Mouse (Mus musculus) natural killer cell, adult 2 months (primary cell): ENCODE results near the gene Lsm14a.
"Not testable (repeated sequence)": the region's sequence is repeated elsewhere in the genome, so short reads cannot be mapped to it uniquely, and the experiment has no call there.

ENCODE experiments used
- DNase-seq, 2 experiments: peaks; one replicate each; pipeline ENCODE4 v3.0.0; 2022; ENCODE audit warnings: low spot score in 2 of 2

Gene Lsm14a

DNA sequence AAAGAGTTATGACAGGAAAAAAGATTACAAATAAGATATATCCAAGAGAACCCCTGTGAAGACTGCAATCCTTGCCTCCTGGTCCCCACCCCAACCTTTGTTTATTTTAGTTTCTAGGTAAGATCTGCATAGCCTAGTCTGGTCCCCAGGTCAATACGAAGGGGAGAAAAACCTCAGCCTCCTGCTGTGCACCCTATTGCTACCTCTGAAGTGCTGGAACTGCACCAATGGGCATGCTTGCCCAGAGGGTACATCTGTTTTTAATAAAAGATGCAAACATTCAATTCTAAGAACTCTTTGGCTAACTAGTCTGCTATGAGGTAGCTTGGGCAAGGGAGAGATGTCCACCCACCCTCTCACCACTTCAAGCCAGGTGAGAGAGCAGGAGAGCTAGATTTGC, 19.2 kb downstream of the Lsm14a start:
- no peak for DNase-seq

DNA sequence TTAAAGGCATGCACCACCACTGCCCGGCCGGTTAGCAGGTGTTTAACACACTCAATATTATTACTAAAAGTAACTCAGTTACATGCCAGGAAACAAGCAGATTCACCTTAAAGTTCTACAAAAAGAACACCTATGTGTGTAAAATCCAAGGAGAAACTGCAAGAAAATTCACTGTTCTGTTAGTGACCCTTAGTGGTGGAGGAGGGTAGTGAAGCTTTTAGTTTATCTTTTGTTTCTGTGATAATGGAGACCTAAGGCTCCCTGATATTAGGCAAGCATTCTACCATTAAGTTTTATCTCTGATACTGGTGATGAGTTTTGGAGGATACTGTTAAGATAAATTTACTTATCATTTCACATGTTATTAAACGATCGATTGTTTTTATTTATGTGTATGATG, 37.5 kb downstream of the Lsm14a start:
- no peak for DNase-seq

DNA sequence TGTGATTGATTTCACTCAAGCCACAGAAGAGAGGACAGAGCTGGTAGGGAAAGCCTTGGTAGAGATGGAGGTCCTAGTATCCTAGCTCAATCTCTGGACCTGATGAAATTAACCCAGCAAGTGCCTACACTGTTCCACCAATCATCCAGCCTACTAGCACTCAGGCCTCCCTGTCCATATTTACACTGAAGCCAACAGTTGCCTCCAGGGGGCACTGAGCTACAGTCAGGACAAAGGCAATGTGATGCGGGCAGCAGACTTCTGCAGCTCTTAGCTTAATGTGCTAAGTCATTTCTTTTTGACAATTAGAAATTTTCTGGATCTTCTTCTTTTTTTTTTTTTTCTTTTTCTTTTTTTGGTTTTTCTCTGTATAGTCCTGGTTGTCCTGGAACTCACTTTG, 41.1 kb downstream of the Lsm14a start:
- no peak for DNase-seq

DNA sequence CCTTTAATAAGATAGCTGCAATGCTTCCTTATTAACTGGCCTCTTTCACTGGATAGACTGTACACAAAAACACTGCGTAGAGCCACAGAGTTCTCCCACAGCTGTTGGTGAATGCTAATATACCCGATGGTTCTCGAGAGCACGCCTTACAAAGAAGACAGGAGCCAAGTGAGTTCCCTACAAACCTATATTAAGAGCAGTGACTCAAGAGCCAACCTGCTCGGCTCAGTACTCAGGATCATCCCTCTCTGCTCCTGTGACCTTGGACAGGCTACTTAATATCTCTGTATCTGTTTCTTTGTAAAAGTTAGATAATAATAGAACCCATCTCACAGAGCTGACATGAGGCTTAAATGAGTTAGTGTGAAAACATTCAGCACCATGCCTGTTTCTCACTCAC, 42.9 kb downstream of the Lsm14a start:
- no peak for DNase-seq

DNA sequence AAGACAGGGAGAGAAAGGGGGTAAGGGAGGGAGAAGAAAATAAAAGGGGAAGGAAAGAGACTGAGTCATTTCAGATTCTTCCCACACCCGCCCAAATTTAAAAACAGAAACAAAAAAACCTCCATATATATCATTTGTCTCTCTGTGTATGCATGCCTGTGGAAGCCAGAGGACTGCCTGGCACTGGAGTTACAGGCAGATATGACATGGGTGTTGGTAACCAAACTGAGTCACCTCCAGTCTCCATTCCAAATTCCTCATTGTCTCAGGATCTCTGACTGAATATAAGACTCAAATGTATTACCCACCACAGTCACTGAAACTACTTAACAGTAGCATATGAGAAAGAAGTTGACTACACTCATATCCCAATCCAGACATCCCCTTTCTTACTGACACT, 45.1 kb downstream of the Lsm14a start:
- no peak for DNase-seq

DNA sequence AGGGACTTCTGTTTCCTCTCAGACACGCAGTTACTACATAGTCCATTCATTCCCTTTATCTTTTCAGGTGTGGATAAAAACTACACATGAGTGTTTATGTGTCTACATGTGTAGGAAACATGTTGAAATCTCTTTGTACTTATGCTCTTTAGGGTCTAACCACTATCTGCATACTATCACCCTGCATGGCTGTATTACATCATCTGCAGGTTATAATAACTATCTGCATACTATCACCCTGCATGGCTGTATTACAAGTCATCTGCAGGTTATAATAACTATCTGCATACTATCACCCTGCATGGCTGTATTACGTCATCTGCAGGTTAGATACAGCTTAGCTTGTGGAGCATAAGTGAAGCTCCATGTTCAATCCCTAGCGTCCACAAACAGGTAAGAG, 46.1 kb downstream of the Lsm14a start:
- DNase-seq, result no peak

DNA sequence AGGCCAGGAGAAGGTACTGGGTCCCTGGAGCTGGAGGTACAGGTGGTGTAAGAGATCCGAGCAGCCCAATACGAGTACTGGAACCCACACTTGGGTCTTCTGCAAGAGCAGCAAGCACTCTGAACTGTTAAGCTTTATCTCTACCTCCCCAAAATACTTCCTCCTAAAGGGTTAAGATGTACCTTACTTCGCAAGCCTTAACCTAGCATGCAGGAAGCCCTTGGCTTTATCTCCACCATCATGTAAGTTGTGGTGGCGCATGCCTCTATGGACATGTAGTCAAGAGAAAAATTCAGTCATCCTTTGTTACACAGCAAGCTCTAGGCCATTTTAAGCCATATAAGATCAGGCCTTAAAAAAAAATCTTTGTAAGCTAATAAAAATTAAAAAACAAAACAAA, 46.6 kb downstream of the Lsm14a start:
- DNase-seq, result no peak

DNA sequence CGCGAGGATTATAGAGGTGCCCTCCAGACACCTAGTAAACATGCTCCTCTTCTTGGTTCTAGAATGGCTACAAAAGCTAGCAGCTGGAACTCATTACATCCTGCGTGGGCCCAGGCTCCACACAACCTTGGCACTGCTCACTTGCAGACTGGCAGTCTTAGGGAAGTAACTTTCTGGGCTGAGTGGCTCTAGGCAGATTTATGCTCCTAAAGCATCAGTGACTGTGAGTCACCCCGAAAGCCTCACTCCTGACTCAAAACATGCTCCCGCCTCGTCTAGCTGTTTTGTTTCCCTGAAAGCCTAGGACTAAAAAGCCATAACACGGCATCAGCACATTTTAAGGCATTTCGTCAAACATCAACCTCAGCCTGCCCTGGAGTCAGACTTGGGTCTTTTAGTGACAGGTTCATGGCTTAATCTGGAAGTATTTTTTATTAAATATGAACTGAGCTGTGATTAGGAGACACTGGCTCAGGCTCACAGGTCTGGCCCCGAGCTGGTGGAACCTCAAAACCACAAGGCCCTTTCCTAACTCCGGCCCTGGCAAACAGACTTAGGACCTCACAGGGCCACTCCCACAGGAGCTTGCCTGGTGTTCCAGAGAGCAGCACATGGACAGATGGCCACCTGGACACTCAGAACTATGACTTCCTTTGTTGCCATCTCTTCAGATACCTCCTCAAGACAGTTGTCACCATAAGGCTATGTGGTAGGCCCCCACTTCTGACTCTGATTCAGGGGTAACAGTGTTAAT, 50.9 kb downstream of the Lsm14a start:
- no peak for DNase-seq

DNA sequence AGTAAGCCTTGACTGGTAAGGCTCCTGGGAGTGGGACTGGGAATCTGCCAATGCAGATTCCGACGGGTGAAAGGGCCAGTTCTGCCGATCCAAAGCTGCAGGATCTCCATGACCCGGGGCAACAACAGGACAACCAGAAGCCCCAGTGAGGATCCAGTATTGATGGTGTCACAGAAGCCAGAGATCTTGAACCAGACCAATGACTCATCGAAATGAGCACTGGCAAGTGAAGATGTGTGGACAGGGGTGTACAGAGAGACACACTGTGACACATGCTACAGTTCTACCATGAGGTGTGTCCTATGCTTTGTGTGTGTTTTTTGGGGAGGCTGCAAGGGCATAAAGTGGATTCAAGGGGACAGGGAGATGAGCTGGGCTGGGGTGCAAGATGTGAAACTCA, 52.3 kb downstream of the Lsm14a start:
- no peak for DNase-seq

DNA sequence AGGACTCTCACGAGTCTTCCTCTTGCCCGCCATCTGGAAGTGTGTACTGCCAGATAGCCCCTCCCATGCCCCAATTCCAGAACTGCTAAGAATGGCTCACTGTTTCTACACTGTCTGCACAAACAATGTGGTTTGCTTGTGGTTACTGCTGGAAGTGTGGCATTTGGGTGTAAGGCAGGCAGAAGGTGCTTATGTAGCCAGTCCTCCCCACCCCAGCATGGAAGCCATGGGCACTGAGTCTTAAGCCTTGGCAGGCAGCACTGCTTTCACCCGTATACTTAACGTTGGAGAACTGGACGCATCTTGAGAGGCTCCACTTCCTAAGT, 54.0 kb downstream of the Lsm14a start:
- no peak for DNase-seq

DNA sequence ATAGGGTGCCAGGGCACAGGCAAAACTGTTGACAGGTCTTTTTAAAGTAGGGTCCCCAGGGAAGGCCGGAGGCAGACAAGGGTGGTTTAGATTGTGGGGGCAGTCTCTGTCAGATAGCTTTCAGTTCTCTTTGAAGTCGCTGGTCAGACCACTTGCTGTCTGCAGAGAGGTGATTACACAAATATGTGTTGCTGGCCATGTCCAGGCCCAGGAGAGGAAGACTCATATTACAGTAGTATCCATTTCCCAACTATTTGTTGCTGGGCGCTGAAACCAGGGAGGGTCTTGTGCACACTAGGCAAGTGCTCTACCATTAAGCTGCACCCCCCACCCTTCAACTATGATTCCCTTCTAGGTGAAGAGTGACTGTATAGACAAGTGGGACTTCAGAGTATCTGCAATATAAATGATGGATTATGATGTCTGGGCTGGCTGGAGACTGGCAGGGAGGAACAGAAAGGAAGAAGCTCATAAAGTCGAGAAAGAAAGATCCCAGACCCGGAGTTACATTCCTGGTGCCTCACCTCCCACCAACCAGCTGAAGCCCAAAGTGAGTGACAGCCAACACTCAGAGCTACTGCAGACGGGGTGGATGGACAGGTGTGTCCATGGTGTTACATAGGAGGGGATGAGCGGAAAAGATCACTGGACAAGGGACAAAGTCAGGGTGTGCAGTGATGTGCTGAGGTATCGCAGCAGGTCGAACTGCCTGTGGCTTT, 54.5 kb downstream of the Lsm14a start:
- no peak for DNase-seq

DNA sequence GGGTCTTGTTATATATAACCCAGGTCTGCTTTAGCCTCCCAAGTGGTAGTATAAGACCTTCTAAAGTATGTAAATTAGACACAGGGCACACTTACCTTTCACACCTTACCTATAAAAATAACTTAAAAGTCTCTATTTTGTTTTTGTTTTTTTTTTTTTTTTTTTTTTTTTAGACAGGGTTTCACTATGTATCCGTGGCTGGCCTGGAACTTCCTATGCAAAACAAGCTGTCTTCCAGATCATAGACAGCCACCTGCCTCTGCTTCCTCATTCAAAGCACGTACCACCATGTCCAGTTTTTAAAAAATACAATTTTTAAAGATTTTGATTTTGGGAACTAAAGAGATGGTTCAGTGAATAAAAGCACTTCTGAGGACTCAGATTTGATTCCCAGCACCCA, 55.8 kb downstream of the Lsm14a start:
- no peak for DNase-seq

DNA sequence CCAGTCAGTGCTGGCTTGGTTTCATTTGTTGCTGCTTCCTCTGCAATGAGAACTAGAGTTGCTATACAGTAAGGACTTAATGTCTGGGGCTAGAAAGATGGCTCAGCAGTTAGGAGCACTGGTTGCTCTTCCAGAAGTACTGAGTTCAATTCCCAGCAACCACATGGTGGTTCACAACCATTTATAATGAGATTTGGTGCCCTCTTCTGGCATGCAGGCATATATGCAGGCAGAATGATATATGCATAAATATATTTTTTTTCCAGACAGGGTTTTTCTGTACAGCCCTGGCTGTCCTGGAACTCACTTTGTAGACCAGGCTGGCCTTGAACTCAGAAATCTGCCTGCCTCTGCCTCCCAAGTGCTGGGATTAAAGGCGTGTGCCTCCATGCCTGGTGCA, 56.6 kb downstream of the Lsm14a start:
- DNase-seq, result not testable (repeated sequence)

DNA sequence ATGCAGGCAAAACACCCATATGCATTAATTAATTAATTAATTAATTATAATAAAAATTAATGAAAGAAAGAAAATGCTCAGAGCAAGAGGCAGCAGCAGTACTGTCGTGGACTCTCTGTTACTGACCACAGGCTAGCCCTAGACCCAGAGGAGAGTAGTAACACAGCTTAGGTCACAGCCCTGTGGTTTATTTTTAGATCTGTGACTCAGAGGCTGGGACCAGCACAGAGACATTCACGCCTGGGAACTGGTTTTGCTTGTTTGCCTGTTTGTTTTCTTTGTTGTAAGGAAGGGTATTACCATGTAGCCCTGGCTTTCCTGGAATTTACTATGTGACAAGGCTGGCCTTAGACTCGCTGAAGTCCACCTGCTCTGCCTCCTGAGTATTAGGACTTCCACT, 65.6 kb downstream of the Lsm14a start:
- DNase-seq, result no peak

DNA sequence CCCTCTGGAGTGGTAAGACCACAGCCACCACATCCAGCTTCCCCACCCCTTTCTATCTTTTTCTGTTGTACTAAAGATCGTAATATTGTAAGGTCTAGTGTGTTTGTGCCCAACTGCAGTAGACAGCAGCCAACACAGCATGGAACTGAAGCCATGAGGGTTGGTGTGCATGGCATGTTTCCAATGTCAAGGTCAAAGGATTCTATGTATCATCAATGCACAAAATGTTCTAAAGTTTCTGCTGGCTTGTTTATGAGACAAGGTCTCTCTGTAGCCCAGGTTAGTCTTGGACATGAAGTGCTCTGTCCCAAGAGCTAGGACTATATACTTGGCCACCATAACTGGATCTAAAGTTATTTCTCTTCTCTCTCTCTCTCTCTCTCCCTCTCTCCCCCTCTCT, 68.3 kb downstream of the Lsm14a start:
- no peak for DNase-seq

DNA sequence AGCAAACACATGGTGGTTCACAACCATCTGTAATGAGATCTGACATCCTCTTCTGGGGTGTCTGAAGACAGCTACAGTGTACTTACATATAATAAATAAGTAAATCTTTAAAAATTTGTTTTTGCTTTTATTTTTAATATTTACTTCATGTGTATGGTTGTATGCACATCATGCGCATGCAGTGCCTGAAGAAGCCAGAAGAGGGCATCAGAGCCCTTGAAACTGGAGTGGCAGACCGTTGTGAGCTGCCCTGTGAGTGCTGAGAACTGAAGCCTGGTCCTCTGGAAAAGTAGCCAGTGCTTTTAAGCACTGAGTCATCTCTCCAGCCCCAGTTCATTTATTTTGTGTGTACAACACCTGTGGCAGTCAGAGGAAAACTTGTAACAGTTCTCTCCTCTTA, 69.1 kb downstream of the Lsm14a start:
- no peak for DNase-seq

DNA sequence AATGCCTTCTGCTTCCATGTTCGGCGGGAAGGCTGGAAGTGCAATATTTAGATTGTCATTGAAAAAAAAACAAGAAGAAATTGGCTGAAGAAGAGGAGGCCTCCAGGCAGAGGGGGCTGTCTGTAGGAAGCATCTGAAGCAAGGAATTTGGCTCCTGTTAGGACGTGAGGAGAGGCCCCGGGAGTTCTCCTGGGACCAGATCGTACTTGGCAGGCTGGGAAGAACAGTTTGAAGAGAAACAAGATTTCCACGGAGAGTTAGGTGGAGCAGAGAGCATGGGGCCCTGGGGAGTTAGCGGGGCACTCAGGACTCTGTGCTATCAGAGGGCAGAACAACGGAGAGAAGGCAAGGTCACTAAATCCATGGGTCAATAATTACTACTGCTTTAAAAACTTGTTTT, 69.8 kb downstream of the Lsm14a start:
- DNase-seq, result no peak

DNA sequence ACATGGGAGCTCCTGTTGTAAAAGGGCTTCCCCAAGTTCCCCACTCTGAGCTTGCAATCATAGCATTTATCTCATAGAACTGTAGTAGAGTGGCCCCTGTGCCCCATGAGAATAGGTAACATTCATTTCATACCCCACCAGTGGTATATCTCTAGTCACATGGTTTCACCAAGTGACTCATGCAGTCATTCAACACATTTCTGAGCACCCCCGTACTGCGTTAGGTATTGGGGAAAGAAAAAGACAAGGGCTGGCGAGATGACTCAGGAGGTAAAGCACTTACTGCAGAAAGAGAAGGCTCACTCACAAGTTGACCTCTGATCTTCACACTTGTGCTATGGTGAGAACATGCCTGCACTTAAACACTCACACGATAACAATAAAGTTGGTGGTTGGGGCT, 71.2 kb downstream of the Lsm14a start:
- peak; percentile 34 to 70 for DNase-seq

DNA sequence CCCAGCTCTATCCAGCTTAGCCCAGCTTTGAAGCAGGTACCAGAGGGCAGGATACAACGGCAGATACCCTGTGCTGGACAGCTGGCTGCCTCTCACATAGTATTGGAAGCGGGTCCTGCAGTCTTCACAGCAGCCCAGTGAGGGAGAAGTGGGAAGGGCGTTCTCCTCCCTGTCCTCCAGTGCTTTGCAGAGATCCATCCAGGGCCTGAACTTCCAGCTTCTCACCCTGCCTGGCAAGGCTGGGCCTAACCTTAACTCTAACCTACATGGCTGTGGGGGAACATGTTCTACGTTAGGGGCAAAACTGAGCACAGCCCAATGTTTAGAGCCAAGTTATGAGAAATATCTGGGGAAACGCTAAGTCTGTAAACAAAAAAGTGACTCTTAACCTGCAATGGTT, 72.0 kb downstream of the Lsm14a start:
- no peak for DNase-seq

DNA sequence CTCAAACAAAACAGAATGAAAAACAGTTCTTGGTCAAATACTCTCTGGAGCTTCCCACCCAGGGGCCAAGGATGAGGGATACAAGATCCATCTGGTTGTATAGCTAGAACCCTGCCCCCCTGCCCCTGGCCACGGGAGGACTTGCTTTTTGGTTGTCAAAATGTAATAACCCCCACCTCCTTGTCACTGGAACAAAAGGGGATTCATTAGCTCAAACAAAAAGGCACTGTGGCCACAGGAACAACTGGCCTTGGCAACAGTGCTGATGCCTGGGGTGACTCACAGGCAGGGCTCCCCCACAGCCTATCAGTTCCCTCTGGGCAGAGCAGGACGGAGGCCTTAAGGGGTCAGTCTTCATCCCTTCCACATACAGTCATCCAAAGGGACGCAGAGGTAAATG, 73.2 kb downstream of the Lsm14a start:
- no peak for DNase-seq

DNA sequence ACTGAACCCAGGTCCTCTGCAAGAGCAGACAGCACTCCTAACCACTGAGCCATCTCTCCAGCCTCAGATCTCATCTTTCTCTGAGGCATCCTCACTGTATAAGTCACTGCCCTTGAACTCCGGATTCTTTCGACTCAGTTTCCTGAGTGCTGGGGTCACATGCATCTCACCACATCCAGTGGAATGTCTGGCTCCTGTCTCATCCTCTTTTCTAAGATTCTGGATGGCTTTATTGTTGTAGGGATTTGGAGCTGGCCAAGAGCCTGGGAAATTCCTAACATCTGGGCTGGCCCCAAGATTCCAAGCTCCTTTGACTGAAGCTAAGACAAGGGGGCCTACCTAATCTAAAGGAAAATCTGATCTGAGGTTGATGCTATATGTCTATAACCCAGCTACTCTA, 74.0 kb downstream of the Lsm14a start:
- DNase-seq, result no peak

DNA sequence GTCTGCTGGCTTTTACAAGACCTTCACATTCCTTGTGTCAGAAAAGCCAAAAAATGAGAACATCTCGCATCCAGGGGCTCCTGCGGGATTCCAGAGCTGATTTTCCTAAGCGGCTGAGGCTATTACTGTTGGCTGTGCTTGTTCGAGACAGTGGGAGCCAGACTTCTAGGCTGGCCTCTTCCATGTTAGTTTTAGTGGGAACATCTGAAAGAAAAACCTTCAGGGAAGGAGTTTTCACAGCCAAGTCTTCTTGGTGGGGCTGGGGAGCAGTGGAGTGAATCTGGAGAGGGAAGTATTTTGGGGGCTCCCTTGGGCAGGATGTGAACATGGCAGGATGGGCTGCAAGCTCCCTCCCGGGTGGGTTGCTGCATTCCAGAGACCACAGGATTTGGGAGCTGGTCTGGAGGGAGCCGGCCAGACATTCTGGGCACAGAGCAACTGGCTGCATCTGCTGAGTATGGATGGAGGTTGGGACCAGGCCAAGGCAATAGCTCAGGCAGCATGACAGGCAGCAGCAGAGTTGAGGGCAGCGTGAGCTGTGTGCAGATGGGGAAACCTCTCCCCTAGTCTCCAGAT, 75.1 kb downstream of the Lsm14a start:
- no peak for DNase-seq

DNA sequence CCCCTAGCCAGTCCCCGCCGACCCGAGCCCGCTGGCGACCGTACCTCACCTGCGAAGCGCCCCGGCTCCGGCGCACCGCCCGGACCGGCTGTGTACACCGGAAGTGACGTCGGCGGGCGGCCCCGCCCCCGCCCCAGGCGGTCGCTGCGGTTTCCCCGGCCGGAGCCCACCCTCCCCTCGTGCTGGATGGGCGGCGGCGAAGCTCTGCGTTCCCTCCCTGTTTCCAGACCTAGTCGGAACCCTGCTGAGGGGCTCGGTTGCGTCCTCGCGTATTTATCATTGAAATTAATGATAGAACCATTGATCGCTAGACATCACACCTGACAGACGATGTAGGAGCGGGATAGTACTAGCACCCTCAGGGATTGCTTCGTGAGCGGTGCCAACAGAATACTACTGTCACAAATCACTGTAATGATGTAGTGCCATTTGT, 79.7 kb downstream of the Lsm14a start, which contains the start of gene 4931406P16Rik:
Gene 4931406P16Rik (minus strand): TSS at position 109 of the 433 bp plus-strand sequence.
- DNase-seq, result peak; percentile 80 to 83
